Mouse (Mus musculus) liver, adult 2 months (tissue): Measurements from ENCODE around the gene Igflr1. TPM values are rescaled to one million over a fixed set of nuclear protein-coding genes. Genes with fewer than 3 reads are reported as not detected.

Experiments
- DNase-seq: peaks from one replicate; pipeline ENCODE4 v3.0.0-alpha.2; 2011; ENCODE audit warnings: low read depth, low spot score; ENCODE audit errors: extremely low read depth
- H3K27ac ChIP-seq: fragments of 200-500 bp; replicated peaks from 2 replicates; pipeline ENCODE4 v1.5.1; 2012; ENCODE audit warnings: low read depth, mild to moderate bottlenecking, control low read depth, inconsistent platforms, low read length; ENCODE audit not compliant: insufficient read depth
- H3K27me3 ChIP-seq: fragments of 200-500 bp; 2 replicates; pipeline ENCODE4 v1.6.1; 2012; ENCODE audit warnings: mild to moderate bottlenecking, moderate library complexity, low read length, inconsistent platforms; ENCODE audit not compliant: control insufficient read depth, insufficient read depth
- H3K36me3 ChIP-seq: fragments of 200-500 bp; 2 replicates; pipeline ENCODE4 v1.6.1; 2012; ENCODE audit warnings: low read length, inconsistent platforms; ENCODE audit not compliant: control insufficient read depth, insufficient read depth
- H3K4me1 ChIP-seq: fragments of 200-500 bp; 2 replicates; pipeline ENCODE4 v1.6.1; 2011; ENCODE audit warnings: low read length; ENCODE audit not compliant: control insufficient read depth, insufficient read depth
- H3K4me3 ChIP-seq: fragments of 200-500 bp; 2 replicates; pipeline ENCODE4 v1.5.1; 2011; ENCODE audit warnings: low read depth, mild to moderate bottlenecking, control low read depth, low read length, moderate library complexity; ENCODE audit not compliant: insufficient read depth
- H3K79me2 ChIP-seq: fragments of 200-500 bp; 2 replicates; pipeline ENCODE4 v1.6.1; 2012; ENCODE audit warnings: inconsistent platforms, mild to moderate bottlenecking, low read length, moderate library complexity; ENCODE audit not compliant: control insufficient read depth, insufficient read depth
- H3K9ac ChIP-seq: fragments of 200-500 bp; 2 replicates; pipeline ENCODE4 v1.6.1; 2012; ENCODE audit warnings: low read depth, mild to moderate bottlenecking, control low read depth, inconsistent platforms, low read length
- CTCF ChIP-seq: fragments of 200-500 bp; IDR thresholded peaks from 2 replicates; pipeline ENCODE4 v1.5.1; 2011; ENCODE audit warnings: low read depth, low read length, control low read depth
- POLR2A ChIP-seq: fragments of 200-500 bp; IDR thresholded peaks from 2 replicates; pipeline ENCODE4 v1.6.1; 2011; ENCODE audit warnings: low read length, control low read depth; ENCODE audit not compliant: insufficient read depth; ENCODE audit errors: extremely low read depth
- WGBS: fragments of 180-500 bp; shearing (Covaris S2); methylation state at CpG from one replicate; pipeline ENCODE4 v1.1.7; 2018; 5-methylcytosine and 5-hydroxymethylcytosine counted together
- polyA plus RNA-seq: library from polyadenylated mRNA; depleted of rRNA; stranded (reverse); fragments of >200 nt; gene quantifications from 2 replicates; pipeline ENCODE4 v1.2.3, GENCODE M21; 2012
- total RNA-seq: library from RNA; depleted of rRNA; stranded (reverse); fragments of >200 nt; gene quantifications from 2 replicates; pipeline ENCODE4 v1.2.3, GENCODE M21; 2014

Igflr1 gene
- total and polyA plus RNA-seq, 2 experiments: 0.55 to 4.2 TPM

DNA sequence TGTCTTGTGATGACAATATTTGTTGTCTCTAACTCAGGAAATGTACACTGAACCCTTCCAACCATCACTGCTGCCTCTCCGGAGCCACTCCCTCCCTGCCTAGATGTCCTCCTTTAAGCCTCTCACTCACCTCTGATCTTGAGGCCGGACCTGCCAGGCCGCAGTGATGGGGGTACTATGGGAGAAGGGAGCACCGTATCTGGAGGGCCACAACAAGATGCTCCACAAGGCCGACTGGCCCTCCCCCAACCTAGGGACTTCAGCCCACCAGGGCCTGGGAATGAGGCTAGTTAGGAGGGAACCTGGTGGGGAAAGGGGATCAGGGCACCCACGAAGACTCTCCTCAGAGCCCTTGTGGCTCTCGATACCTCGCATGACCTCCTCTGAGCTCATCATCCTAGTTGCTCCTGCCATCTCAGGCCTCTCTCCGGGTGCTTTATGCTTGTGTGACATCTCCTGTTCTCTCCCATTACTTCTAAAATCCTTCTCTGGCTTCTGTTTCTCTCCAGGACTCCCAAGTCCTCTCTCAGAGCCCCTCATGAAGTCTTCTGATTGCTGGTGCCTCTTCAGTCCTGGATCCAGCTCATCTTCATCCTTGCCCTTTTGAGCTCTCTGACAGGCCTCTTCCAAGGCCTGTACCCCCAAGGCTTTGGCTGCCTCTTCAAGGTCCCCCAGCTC is 25.8 kb downstream of the Igflr1 start:
- Histone ChIP-seq H3K4me3 (no peak overlapping the region), H3K9ac (peak overlapping the region; percentile 75), H3K79me2 (peaks cover 16% of the 10 kb centered on the region), H3K27me3 (no peaks in the 10 kb centered on the region), H3K4me1 (peaks cover 7% of the 10 kb centered on the region; the same call in 1 of the 2 replicates), H3K36me3 (no peaks in the 10 kb centered on the region), H3K27ac (peak overlapping the region; percentile 91)
- no peak for DNase-seq
- 80% methylated on average over 9 of the region's 9 CpGs for WGBS
- TF ChIP-seq POLR2A (no peak), CTCF (no peak)

DNA sequence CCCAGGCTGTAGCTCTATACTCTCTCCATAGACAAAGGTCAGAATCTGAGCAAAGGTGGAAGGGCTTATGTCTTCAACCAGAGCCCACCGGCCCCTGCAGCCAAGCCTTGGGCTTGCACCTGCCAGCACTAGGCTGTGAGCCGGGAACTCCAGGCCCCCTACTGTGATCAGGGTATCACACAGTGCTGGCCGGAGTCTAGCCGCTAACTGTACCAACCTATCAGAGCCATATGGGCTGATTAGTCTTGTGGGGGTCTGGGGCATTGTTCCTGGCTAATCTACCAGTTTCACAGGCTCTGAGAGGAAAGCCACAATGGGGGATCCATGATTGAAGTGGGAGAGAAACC is 26.4 kb downstream of the Igflr1 start:
- no peak overlapping the region for H3K9ac ChIP-seq
- H3K4me3 ChIP-seq: no peak overlapping the region
- DNase-seq: no peak
- H3K79me2 ChIP-seq: peaks cover 15% of the 10 kb centered on the region
- H3K27ac ChIP-seq: no peak overlapping the region
- H3K36me3 ChIP-seq: no peaks in the 10 kb centered on the region
- H3K27me3 ChIP-seq: no peaks in the 10 kb centered on the region
- WGBS: 88% methylated on average over 4 of the region's 4 CpGs
- H3K4me1 ChIP-seq: peaks cover 7% of the 10 kb centered on the region; the same call in 1 of the 2 replicates
- TF ChIP-seq CTCF (no peak), POLR2A (no peak)

DNA sequence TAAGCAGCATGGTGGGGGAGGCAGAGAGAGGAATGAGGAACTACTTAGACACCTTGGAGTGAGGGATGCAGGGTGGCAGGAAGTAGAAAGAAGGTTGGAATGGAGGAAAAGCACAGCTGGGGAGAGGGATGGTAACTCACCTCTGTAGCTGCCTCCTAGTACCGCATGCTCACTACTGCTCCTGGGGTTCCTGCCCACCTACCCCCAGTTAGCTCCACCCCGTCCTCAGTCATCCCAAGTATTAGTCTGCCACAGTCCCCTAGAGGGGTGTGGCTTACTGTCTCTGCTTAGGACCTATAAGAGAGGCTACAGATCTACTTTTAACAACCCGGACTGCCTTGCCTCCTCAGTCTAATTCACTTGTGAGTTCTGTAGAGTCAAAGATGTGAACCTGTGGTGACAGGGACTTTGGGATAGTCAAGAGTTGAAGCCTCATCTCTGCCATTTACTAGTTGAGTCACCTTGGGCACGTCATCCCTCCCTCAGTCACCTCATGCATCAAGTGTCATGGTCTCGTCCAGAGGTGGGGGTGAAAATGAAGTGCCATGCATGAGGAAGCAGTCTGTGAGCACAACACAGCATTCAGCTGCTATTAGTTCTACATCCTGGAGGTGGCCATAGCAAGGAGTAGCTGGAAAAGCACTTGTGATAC is 27.7 kb downstream of the Igflr1 start:
- H3K36me3 ChIP-seq: no peaks in the 10 kb centered on the region
- DNase-seq: no peak
- no peak for TF ChIP-seq POLR2A
- no peak for TF ChIP-seq CTCF

DNA sequence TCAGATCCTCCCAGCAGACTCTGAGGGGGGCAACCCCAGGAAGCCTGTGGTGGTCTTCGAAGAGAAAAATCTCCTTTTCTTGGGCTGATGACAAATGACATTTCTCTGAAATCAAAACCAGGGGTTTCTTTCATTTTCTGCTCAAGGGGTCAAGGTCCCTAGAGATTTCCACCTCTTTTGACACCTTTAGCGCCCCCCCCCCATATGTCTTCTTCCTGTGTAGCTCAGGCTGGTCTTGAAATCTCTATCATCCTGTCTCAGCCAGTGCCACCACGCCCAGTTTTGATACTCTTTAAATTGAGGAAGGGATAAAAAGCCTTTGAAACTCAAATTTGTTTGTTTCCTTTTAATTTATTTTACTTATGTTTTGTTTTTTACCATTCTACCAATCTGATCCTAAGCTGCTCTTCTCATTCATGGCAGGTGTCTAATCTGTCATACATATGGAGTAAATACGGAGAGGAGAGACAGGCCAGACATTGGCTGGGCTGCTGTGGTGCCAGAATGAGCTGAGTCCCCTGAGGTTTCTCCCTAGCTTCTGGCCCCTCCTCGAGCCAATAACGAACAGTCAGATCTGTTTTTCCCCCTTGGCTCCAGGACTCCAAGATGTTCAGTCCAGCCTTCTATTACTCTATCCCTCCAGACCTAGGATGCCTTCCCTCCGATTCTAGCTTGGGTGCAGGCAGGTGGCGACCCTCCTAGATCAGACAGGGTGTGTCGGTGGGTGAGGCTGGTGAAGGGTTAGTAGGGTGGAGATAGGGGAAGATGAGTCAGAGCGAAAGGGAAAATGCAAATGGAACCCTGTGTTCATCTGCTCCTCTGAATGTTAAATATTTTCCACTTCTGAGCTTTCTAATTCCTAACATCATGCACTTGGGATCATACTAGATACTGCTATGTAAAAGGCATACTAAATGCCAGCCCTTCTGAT is 28.6 kb downstream of the Igflr1 start:
- no peak for DNase-seq
- H3K79me2 ChIP-seq: no peaks in the 10 kb centered on the region; the same call in 1 of the 2 replicates
- H3K9ac ChIP-seq: no peak overlapping the region
- no peaks in the 10 kb centered on the region for H3K36me3 ChIP-seq
- TF ChIP-seq POLR2A (no peak), CTCF (no peak)
- no peak overlapping the region for H3K27ac ChIP-seq
- no peaks in the 10 kb centered on the region for H3K27me3 ChIP-seq
- H3K4me3 ChIP-seq: no peak overlapping the region
- WGBS: 86% methylated on average over 10 of the region's 10 CpGs
- H3K4me1 ChIP-seq: peaks cover 5% of the 10 kb centered on the region; the same call in 1 of the 2 replicates

More for the DNA sequence above, 27.7 kb downstream of the Igflr1 start:
- H3K4me3 ChIP-seq: no peak overlapping the region
- WGBS: 83% methylated on average over 5 of the region's 5 CpGs
- peaks cover 5% of the 10 kb centered on the region; the same call in 1 of the 2 replicates for H3K4me1 ChIP-seq
- H3K9ac ChIP-seq: no peak overlapping the region
- H3K27ac ChIP-seq: no peak overlapping the region
- peaks cover 4% of the 10 kb centered on the region; the same call in 1 of the 2 replicates for H3K79me2 ChIP-seq
- H3K27me3 ChIP-seq: no peaks in the 10 kb centered on the region

DNA sequence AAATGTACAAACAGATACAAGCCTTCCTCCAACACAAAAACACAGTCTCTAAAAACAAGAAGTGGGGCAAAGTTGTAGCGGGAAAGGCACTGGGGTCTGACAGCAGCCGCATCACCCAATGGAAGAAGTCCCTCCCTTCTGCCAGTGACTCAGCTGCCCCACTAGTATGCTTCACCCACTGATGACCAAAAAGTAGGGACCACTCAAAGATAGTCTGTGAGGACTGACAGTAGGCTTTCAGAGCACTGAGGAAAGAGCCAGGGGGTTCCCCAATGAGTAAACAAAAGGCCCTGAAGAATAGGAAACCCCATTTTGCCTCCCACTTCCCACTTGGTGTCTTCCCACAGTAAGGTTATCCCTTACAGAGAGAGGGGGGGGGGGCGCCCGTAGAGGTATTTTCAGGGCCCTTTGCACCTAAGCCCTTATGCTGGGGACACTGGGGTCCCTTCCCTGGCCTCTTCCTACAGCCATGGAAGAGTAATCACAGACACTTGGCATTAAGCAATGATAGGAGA is 29.3 kb downstream of the Igflr1 start:
- Histone ChIP-seq H3K4me1 (peaks cover 5% of the 10 kb centered on the region; the same call in 1 of the 2 replicates), H3K27ac (no peak overlapping the region), H3K36me3 (no peaks in the 10 kb centered on the region), H3K79me2 (no peaks in the 10 kb centered on the region; the same call in 1 of the 2 replicates), H3K9ac (no peak overlapping the region), H3K4me3 (no peak overlapping the region), H3K27me3 (no peaks in the 10 kb centered on the region)
- DNase-seq: no peak
- TF ChIP-seq POLR2A: no peak
- TF ChIP-seq CTCF: no peak
- 69% methylated on average over 4 of the region's 4 CpGs for WGBS
